Mouse (Mus musculus) bone marrow macrophage, adult 2 months (primary cell): ENCODE data around the gene Dnajc3. TPM values are rescaled to one million over a fixed set of nuclear protein-coding genes. Genes with fewer than 3 reads are reported as not detected.

Experiments
- H3K27ac ChIP-seq: 2 replicates; pipeline ENCODE4 v1.5.1; 2012; ENCODE audit warnings: low read depth, low read length; ENCODE audit not compliant: insufficient read depth
- H3K4me1 ChIP-seq: 2 replicates; pipeline ENCODE4 v1.6.1; 2012; ENCODE audit warnings: low read length; ENCODE audit not compliant: control insufficient read depth, insufficient read depth
- H3K4me3 ChIP-seq: 2 replicates; pipeline ENCODE4 v1.5.1; 2012; ENCODE audit warnings: mild to moderate bottlenecking, low read length, moderate library complexity; ENCODE audit not compliant: insufficient read depth
- CTCF ChIP-seq: IDR thresholded peaks from 2 replicates; pipeline ENCODE4 v1.5.1; 2012; ENCODE audit warnings: low read depth, mild to moderate bottlenecking, low read length, moderate library complexity
- POLR2A ChIP-seq: IDR thresholded peaks from 2 replicates; pipeline ENCODE4 v1.6.1; 2012; ENCODE audit warnings: mild to moderate bottlenecking, low read depth, low read length, borderline replicate concordance
- polyA plus RNA-seq: library from polyadenylated mRNA; stranded (reverse); fragments of >200 nt; gene quantifications from 2 replicates; pipeline ENCODE4 v1.2.4, GENCODE M21; 2012; ENCODE audit not compliant: missing spikeins, insufficient read depth, insufficient read length

Dnajc3 gene
- polyA plus RNA-seq, 1 experiment: 40.5 TPM

DNA sequence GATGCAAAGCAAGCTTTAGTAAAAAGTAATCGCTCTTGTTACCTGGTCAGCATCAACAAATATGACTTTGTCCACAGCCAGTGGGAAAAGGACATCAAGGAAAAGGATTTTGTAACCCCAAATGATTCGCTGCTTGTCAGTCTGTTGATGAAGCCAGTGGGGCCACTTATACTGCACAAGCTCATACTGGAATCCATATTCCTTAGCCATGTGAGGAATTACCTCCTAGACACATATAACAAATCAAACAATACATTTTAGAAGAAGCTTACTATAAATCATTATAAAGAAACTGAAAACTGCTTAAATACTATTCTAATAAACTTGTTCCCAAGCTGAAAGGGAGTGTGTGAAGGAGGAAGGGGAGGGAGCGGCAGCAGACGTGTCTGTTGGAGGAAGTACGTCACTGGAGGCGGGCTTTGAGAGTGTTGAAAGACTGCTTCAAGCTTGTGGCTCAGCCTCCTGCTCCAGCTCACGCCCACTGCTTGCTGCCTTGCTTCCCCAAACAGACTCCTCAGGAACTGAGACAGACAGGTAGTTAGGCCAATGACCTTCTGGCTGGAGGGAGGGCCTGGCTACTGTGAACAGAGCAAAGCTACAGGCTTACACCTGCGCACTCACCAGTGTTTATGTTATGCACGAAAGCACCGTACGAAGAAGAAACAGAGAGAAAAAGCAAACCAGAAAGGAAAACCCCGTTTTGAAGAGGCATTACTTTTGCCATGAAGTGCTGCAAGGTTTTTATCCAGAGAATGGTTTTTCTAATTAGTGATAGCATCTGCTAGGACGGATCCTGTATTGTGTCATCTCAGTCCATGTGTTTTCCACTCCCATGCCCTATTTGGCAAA is 69.6 kb downstream of the Dnajc3 start:
- Histone ChIP-seq H3K4me1 (no peaks in the 10 kb centered on the region), H3K27ac (peak overlapping the region; percentile 16), H3K4me3 (peak overlapping the region; percentile 69)
- no peak for TF ChIP-seq CTCF
- no peak for TF ChIP-seq POLR2A

GRCm38 (mm10) chr14:119008031-119008590 is 70.3 kb downstream of the Dnajc3 start:
- TF ChIP-seq POLR2A (no peak), CTCF (no peak)
- no peaks in the 10 kb centered on the region for H3K4me1 ChIP-seq
- H3K27ac ChIP-seq: no peak overlapping the region
- peak overlapping the region; percentile 65; the same call in 1 of the 2 replicates for H3K4me3 ChIP-seq

GRCm38 (mm10) chr14:119009531-119009930 is 71.8 kb downstream of the Dnajc3 start:
- Histone ChIP-seq H3K27ac (no peak overlapping the region), H3K4me1 (no peaks in the 10 kb centered on the region), H3K4me3 (no peak overlapping the region)
- TF ChIP-seq POLR2A: no peak
- TF ChIP-seq CTCF: no peak

- Histone ChIP-seq H3K27ac (no peak overlapping the region), H3K4me3 (no peak overlapping the region), H3K4me1 (no peaks in the 10 kb centered on the region)
- TF ChIP-seq POLR2A (no peak), CTCF (no peak)
These were observed 75.0 kb downstream of the Dnajc3 start for GRCm38 (mm10) chr14:119012607-119013431.

- no peak for TF ChIP-seq CTCF
- no peaks in the 10 kb centered on the region for H3K4me1 ChIP-seq
- no peak overlapping the region for H3K4me3 ChIP-seq
- no peak overlapping the region for H3K27ac ChIP-seq
These were observed 75.8 kb downstream of the Dnajc3 start for GRCm38 (mm10) chr14:119013549-119013948.

DNA sequence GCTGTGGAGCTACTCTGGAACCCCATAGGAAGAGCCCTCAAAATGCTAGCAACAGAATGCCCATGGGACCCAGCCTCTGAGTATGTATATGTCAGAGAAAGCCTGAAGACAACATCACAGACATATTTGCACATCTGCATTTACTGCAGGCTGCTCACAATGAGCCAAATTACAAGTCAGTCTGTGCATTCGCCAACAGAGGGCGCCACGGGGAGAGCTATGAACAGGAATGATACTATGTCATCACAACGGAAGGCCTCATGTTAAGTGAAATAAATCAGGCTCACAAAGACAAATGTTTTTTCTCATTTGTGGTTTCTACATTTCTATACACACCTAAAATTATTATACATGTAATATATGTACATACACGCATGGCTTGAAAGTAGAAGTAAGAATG is 88.1 kb downstream of the Dnajc3 start:
- no peak overlapping the region for H3K4me3 ChIP-seq
- H3K27ac ChIP-seq: no peak overlapping the region
- H3K4me1 ChIP-seq: no peaks in the 10 kb centered on the region
- TF ChIP-seq CTCF (no peak), POLR2A (no peak)

GRCm38 (mm10) chr14:119027130-119027529 is 89.4 kb downstream of the Dnajc3 start:
- Histone ChIP-seq H3K4me3 (no peak overlapping the region), H3K4me1 (no peaks in the 10 kb centered on the region), H3K27ac (no peak overlapping the region)
- TF ChIP-seq CTCF: peak; percentile 65; the same call in 1 of the 2 replicates
- TF ChIP-seq POLR2A: no peak

- H3K27ac ChIP-seq: no peak overlapping the region
These were observed 90.0 kb downstream of the Dnajc3 start for GRCm38 (mm10) chr14:119027675-119028253.

More at GRCm38 (mm10) chr14:119027675-119028253, 90.0 kb downstream of the Dnajc3 start:
- no peaks in the 10 kb centered on the region for H3K4me1 ChIP-seq
- no peak for TF ChIP-seq CTCF
- TF ChIP-seq POLR2A: no peak
- no peak overlapping the region for H3K4me3 ChIP-seq

Other genes with a start within 250 kb of the Dnajc3 start
- gene Abcc4, start 231.8 kb upstream of the Dnajc3 start, polyA plus RNA-seq: 8.2 and 8.6 TPM in 2 replicates
- gene Cldn10, start 150.1 kb upstream of the Dnajc3 start, polyA plus RNA-seq: not detected in 2 replicates
- 0.20 and 0.34 TPM in 2 replicates for gene Dzip1, start 12.5 kb upstream of the Dnajc3 start, polyA plus RNA-seq
- gene Uggt2, start 161.5 kb downstream of the Dnajc3 start, polyA plus RNA-seq: 3.8 and 4.5 TPM in 2 replicates
- not detected in 2 replicates for gene Hs6st3, start 200.4 kb downstream of the Dnajc3 start, polyA plus RNA-seq